Mouse (Mus musculus): ENCODE data around the gene Spty2d1.

Spty2d1 gene

DNA sequence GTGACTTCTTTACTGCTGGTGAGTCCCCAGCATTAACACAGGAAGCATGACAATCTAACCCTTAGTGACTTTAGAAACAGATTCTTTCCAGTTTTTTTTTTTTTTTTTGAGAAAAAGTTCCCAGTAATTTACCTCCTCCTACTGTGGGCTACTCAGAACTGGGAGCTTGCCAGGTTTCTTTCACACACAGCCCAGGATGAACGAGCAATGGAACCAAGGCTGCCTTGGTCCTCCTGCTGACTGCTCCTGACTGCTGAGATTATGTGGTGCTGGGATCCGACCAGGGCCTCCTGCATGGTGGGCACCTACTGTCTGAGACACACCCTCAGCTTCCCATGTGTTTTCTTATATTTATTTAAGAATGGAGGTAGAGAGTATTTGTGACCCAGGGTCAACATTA, 21.1 kb downstream of the Spty2d1 start:
- no peak for DNase-seq (ENCODE audit: low spot score)

DNA sequence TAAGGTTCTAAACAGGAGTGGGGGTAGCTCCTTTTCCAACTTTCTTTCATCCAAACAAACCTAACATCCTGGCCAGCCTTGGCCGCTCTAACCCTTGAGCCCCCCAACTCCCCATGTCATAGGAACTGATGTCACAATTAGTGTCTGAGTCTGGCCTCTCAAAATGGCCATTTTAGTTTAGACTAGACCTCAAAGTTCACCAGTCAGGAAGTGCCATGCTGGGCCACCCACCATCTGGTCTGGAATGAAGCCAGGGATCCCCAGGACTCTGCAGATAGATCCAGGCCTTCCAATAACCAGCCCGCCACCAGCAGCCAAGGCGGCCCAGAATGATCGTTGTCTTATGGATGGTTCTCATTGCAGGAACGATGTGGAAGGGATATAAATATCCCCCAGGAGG, 21.6 kb downstream of the Spty2d1 start:
- peak; percentile 74 for DNase-seq (ENCODE audit: low spot score)

DNA sequence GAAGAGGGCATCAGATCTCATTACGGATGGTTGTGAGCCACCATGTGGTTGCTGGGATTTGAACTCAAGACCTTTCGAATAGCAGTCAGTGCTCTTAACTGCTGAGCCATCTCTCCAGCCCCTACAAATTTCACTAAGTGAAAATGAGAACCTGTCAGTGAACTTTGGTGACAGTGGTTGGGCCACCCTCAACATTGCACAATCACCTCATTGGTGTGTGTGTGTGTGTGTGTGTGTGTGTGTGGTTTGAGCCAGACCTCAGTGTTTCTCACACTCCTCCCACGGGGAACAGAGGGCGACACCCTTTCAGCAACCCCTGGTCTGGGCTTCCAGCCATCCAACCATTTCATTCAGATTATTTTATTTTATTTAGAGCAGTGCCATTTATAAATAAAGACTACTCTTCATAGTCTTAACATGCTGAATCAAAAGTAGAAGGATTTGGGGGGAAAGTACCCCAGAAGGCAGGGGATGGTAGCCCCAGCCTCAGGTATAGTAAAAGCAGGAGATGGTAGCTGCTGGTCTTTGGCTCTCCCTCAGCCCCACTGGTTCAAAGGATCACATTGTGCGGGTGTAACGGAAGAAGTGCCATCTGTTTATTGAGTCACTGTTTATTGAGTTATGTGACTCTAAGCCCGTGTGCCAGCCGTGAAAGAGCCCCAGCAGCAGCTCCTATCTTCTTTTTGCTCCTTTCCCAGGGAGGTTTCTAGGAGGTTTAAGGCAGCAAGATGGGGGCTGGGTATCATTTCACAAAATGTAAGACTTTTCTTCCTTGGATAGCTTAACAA, 22.3 kb downstream of the Spty2d1 start:
- DNase-seq (ENCODE audit: low spot score), result peak; percentile 76

DNA sequence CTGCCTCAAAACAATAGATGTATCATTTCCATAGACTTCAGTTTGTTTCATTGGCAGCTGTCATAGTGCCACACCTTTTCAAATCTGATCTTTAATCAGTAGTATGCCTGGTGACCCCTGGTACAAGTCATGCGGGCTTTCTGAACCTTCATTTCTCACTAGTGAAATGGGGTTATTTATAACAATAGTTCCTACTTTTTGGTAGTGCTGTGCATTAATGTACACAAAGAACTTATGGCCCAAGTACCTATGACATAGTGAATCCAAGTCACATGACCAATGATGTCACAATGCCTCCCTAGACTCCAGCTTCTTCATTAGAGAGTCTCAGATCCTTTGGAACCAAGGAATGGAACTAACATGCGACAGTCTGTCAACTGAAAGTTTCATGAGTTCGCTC, 24.9 kb downstream of the Spty2d1 start, which contains the start of gene Gm9999:
Gene Gm9999 (plus strand): TSS at position 301 of the 400 bp plus-strand sequence.
- DNase-seq (ENCODE audit: low spot score), result no peak

DNA sequence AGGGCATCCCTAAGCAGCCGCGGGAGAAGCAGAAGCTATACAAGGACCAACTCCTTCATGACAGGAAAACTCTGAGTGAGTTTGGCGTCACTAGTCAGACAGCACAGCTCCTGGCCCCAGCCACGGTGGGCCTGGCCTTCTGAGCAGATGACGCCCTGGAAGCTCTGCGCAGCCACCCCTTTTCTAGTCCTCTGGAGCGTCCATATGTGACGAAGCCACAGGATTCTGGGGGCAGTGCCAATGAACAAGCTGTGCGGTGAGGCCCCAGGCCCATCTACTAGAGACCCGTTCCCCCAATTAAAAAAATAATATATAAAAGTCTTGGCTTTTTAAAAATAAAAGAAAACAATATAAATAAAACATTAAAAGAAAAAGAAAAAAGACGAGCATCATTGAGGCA, 32.8 kb downstream of the Spty2d1 start:
- DNase-seq (ENCODE audit: low spot score), result no peak

DNA sequence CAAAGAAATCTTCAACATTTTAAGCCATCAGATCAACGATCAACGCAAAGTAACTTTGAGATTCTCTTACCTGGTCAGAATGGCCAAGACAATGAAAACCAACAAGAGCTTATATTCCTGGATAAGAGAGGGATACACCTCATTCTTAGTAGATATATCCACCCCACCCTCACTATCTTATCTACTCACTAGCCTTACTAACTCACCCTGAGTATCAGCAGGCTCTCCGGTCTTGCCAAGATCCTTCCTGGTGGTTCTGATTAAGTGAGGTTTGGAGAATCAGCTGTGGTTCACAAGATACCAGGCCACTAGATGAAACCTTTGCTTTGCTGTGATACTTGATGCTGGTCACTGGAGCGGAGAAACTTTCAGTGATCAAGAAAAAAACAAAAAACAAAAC, 33.6 kb downstream of the Spty2d1 start:
- DNase-seq (ENCODE audit: low spot score), result no peak

DNA sequence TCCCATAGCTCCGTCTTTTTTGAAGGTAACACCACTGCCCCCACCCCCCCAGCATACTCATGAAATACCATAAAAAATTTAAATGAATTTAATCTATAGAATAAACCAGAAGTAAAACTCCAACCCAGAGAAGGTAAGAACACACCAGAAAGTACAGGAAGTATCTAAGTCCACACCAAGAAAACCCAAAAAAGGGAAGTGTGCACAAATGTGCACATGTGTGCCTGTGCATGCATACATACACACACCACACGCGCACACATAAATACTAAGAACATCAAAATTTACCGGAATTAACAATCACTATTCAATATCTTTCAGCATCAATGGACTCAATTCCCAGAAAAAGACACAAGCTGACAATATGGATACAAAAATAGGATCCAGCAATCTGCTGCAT, 38.3 kb downstream of the Spty2d1 start:
- DNase-seq (ENCODE audit: low spot score), result no peak

DNA sequence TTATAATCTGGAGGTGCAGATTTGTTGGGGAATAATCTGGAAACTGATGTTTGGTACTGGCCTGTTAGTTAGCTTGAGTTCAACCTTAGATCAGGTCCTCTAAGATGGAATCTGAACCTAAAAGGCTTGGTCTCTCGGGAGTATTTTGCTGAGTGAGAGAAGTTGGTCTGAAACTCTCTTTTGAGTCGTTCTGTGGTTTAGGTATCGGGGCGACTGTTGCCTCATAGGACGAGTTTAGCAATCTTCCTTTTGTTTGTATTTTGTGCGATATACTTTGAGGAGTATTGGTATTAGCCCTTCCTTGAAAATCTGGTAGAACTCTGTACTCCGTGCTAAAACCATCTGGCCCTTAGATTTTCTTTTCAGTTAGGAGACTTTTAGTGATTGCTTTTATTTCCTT, 44.1 kb downstream of the Spty2d1 start:
- no peak for DNase-seq (ENCODE audit: low spot score)

DNA sequence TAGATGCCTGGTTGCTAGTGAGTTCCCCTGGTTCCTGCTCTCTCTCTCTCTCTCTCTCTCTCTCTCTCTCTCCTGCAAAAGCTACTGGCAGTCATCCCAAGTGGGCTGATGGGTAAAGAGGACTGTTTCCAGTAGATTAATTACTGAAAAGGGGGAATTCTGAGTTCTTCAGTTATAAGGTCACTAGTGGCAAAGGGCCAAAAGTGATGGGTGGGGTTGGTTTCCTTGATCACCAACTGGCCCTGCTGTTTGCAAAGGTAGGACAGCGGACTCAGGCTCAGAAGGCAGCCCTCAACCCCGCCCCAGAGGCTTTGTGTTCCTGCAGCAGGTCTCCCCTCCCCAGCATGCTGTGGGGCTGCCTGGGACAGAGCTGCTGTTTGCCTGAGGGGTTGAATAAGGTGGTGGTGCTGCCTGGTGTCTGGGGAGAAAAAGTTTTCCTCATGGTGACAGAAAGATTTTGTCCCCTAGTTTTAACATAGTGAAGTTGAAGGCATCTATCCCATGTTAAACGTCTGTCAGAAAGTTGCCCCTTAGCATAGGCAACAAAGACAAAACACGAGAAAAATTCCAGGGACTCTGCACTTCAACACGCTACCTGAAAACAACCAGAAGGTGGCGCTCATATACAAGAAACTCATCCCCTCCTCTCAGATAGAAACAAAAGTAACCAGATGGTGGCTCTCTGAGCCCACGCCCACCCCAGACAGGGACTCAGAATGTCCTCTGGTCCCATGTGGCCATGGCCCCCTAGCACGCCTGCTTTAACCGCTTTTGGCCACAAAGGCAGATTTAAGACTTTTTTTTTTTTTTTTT, 45.2 kb downstream of the Spty2d1 start:
- DNase-seq (ENCODE audit: low spot score), result peak; percentile 84

DNA sequence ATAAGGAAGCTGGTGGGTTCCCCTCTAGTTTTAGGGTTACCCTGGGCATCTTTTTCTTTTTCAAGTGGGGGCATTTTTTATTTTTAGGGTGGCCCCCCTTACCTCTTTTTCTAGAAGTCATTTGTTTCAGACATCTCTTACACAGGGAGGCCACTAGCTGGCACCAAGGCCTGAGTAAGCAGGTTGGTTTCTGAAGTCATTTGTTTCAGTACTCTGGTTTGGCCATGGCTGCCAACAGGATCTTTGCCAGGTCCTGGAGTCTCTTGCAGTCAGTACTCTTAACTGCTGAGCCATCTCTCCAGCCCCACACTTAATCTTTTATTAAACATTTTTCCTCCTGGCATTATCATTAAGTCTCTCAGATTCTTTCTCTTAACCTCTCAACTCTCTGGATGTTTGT, 46.1 kb downstream of the Spty2d1 start:
- peak; percentile 56 for DNase-seq (ENCODE audit: low spot score)

DNA sequence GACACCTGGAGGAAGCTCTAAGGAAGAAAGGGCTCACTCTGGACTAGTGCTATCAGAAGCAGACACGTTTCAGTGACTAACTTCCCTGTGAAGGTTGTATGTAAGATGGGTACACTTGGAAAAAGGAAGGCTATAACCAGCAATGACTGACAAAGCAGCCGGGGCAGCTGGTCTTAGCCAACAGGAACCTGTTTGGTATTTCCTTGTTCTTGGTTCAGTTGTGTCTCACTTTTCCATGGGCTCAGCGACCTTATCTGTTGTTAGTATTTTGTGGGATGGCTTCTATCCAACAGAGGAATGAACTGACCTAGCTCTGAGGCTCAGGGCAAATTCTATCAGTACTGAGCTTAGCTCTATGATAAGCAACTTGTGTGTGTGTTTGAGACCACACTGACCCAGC, 47.2 kb downstream of the Spty2d1 start:
- no peak for DNase-seq (ENCODE audit: low spot score)

DNA sequence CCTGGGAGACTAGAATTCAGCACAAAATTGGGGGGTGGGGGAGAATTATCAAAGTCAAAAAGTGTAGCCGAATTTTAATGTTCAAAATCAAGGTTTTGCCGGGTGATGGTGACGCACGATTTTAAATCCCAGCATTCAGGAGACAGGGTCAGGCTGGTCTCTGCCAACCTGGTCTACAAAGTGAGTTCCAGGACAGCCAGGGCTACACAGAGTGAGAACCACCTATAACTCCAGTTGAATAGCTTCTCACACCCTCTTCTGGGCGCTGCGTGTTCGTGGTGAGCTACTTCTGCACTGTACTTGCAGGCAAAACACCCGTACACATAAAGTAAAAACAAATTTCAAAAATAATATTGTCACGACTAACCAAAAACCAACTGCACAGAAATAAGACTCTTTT, 49.4 kb downstream of the Spty2d1 start:
- no peak for DNase-seq (ENCODE audit: low spot score)

DNA sequence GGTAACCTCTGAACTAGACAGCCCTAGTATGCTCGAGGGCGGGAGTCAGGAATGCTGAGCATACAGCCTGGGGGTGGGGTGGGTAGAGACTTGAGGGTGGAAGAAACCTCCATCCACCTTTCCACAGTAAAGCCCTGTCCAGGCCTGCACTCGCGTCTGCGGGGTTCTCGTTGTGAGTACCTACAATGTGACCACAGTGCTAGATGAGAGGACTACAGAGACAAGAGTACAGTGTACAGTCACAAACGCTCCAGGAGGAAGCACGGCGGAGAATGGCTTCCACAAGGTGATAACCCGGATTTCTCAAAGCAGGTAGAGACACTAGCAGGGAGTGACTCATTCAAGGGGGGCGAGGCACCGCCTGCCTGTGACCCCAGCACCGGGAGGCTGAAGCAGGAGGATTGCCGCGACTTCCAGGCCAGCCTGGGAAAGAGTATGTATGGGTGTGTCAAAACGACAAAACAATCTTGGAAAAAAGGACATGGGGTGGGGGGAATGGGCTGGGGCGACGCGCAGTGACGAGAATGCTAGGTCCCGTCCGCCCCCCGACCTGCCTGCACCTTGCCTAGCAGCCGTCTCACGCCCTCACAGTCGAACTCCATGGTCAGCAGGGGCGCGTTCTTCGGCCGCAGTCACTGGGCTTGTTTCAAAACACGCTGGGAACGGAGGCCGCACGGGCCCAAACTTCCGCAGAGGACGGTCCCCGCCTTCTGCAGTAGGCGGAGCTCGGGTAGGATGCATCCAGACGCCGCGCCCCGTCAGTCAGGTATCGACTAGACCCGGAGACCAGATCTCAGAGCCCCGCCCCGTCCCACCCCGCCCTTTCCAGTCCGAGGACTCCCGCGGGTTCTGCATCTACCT, 50.1 kb downstream of the Spty2d1 start, which contains the start of gene Uevld:
Gene Uevld (minus strand): TSS at position 697 of the 861 bp plus-strand sequence.
- DNase-seq (ENCODE audit: low spot score), result peak; percentile 90

Data from MN1 (cell line).